Mouse (Mus musculus) E14TG2a.4 (cell line): ENCODE data around the gene Cldn2.

Experiments
- CTCF ChIP-seq: conservative IDR thresholded peaks from 2 replicates; pipeline ENCODE4 v1.5.1; 2014; ENCODE audit warnings: low read length
- POU5F1 ChIP-seq: IDR thresholded peaks from 2 replicates; pipeline ENCODE4 v1.6.1; 2014; ENCODE audit warnings: low read length, borderline replicate concordance

GRCm38 (mm10) chrX:139839057-139839456 lies 38.4 kb downstream of the Cldn2 start:
- TF ChIP-seq CTCF (no peak), POU5F1 (no peak)
